Mouse (Mus musculus) small intestine, adult 2 months (tissue): ENCODE results near the gene Tasp1. TPM values are rescaled to one million over a fixed set of nuclear protein-coding genes. Genes with fewer than 3 reads are reported as not detected.
"Not testable (repeated sequence)": the region's sequence is repeated elsewhere in the genome, so short reads cannot be mapped to it uniquely, and the experiment has no call there.

ENCODE experiments used
- H3K27ac ChIP-seq: fragments of 200-500 bp; 2 replicates; pipeline ENCODE4 v1.5.1; 2012; ENCODE audit warnings: low read depth, low read length, control low read depth, inconsistent platforms; ENCODE audit not compliant: insufficient read depth
- H3K27me3 ChIP-seq: fragments of 200-500 bp; 2 replicates; pipeline ENCODE4 v1.6.1; 2012; ENCODE audit warnings: mild to moderate bottlenecking, moderate library complexity, low read length, inconsistent platforms; ENCODE audit not compliant: control insufficient read depth, insufficient read depth
- H3K36me3 ChIP-seq: fragments of 200-500 bp; 2 replicates; pipeline ENCODE4 v1.6.1; 2012; ENCODE audit warnings: mild to moderate bottlenecking, low read length, control low read depth, inconsistent platforms; ENCODE audit not compliant: control insufficient read depth, insufficient read depth
- H3K4me1 ChIP-seq: fragments of 200-500 bp; 2 replicates; pipeline ENCODE4 v1.6.1; 2012; ENCODE audit warnings: low read length, inconsistent platforms, mixed read lengths; ENCODE audit not compliant: control insufficient read depth, insufficient read depth, insufficient read length
- H3K4me3 ChIP-seq: fragments of 200-500 bp; 2 replicates; pipeline ENCODE4 v1.5.1; 2012; ENCODE audit warnings: low read depth, mild to moderate bottlenecking, control low read depth, inconsistent platforms, low read length, moderate library complexity
- CTCF ChIP-seq: fragments of 200-500 bp; IDR thresholded peaks from 2 replicates; pipeline ENCODE4 v1.5.1; 2012; ENCODE audit warnings: low read depth, mild to moderate bottlenecking, control low read depth, inconsistent platforms, low read length, moderate library complexity, mixed read lengths; ENCODE audit not compliant: insufficient replicate concordance, insufficient read length; ENCODE audit errors: extremely low read depth
- POLR2A ChIP-seq: fragments of 200-500 bp; IDR thresholded peaks from 2 replicates; pipeline ENCODE4 v1.6.1; 2012; ENCODE audit warnings: low read depth, mild to moderate bottlenecking, control low read depth, inconsistent platforms, low read length, moderate library complexity
- WGBS: fragments of 180-500 bp; shearing (Covaris S2); methylation state at CpG from one replicate; pipeline ENCODE4 v1.1.7; 2018; 5-methylcytosine and 5-hydroxymethylcytosine counted together
- polyA plus RNA-seq: library from polyadenylated mRNA; depleted of rRNA; stranded (reverse); fragments of >200 nt; gene quantifications from 2 replicates; pipeline ENCODE4 v1.2.3, GENCODE M21; 2012

Gene Tasp1
- polyA plus RNA-seq, 1 experiment = 0.72 TPM

DNA sequence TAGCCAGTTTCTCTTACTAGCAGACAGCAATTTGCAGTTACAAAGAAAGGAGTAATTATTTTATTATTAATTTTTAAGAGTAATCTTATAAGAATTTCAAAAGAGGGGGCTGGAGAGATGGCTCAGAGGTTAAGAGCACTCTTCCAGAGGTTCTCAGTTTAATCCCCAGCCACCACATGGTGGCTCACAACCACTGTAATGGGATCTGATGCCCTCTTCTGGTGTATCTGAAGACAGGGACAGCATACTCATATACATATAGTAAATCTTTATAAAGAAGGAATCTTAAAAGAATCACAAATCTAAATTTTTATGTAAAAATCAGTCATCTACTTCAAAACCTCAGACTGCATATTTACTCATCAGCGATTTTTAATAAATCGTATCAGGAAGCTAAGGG lies 68.4 kb downstream of the Tasp1 start:
- 97% methylated on average over 2 of the region's 2 CpGs for WGBS
- Histone ChIP-seq H3K36me3 (no peaks in the 10 kb centered on the region), H3K27ac (no peak overlapping the region), H3K4me3 (no peak overlapping the region), H3K27me3 (no peaks in the 10 kb centered on the region), H3K4me1 (no peaks in the 10 kb centered on the region)
- no peak for TF ChIP-seq CTCF

- H3K4me3 ChIP-seq, H3K27ac ChIP-seq, H3K36me3 ChIP-seq, H3K4me1 ChIP-seq, H3K27me3 ChIP-seq: not testable (repeated sequence)
- 93% methylated on average over 1 of the region's 1 CpGs for WGBS
Measured at GRCm38 (mm10) chr2:139989907-139990306, 76.7 kb downstream of the Tasp1 start.

DNA sequence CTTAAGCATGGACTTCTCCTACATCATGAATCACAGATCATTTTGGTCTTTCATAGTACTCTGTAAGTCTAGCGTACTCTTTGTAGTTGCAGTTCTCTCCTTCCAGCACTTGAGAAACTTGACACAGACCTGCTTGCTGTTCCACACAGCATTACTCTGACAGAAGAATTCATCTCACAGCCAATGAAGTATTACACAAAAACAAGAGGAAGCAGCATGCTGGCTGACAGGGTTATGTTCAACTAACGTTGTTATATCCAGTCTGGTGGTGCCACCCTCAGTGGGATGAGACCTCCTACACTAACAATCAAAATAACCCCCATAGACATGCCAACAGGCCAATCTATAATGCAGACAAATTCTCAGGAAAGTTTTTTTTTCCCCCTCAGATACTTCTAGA lies 99.2 kb downstream of the Tasp1 start:
- no peaks in the 10 kb centered on the region for H3K4me1 ChIP-seq
- no peaks in the 10 kb centered on the region for H3K27me3 ChIP-seq
- no peak overlapping the region for H3K4me3 ChIP-seq
- H3K27ac ChIP-seq = no peak overlapping the region
- TF ChIP-seq CTCF = no peak
- TF ChIP-seq POLR2A = no peak
- 82% methylated on average over 2 of the region's 2 CpGs for WGBS
- no peaks in the 10 kb centered on the region for H3K36me3 ChIP-seq

DNA sequence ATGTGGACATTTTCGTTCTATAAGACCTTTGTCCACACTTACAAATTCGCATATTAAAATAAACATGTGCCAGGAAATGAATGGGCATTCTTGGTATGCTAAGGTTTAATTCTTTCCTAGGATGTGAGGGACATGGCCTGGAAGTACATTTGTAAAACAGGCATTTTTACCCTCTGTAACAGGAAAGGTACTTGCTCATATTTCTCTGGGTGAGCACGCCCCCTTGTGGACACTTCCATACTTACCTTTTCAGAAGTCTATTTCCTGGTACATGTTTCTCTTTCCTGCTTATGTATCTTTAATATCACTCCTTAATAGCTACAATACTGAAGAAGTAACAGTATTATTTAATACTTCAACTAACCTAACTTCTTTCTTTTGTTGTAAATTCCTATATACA lies 100.3 kb downstream of the Tasp1 start:
- no peak overlapping the region for H3K27ac ChIP-seq
- H3K36me3 ChIP-seq = no peaks in the 10 kb centered on the region
- no peaks in the 10 kb centered on the region for H3K4me1 ChIP-seq
- no peak for TF ChIP-seq CTCF
- TF ChIP-seq POLR2A = no peak
- H3K4me3 ChIP-seq = no peak overlapping the region
- H3K27me3 ChIP-seq = no peaks in the 10 kb centered on the region
- WGBS = 66% methylated on average over 3 of the region's 3 CpGs

GRCm38 (mm10) chr2:139948843-139949242 lies 117.8 kb downstream of the Tasp1 start:
- Histone ChIP-seq H3K4me3 (no peak overlapping the region), H3K27me3 (no peaks in the 10 kb centered on the region), H3K4me1 (no peaks in the 10 kb centered on the region), H3K27ac (no peak overlapping the region), H3K36me3 (0 out of 2 replicates have a peak, but pooled peaks cover 1% of the 10 kb centered on the region)
- WGBS = 54% methylated on average over 1 of the region's 1 CpGs
- TF ChIP-seq CTCF (no peak), POLR2A (no peak)

DNA sequence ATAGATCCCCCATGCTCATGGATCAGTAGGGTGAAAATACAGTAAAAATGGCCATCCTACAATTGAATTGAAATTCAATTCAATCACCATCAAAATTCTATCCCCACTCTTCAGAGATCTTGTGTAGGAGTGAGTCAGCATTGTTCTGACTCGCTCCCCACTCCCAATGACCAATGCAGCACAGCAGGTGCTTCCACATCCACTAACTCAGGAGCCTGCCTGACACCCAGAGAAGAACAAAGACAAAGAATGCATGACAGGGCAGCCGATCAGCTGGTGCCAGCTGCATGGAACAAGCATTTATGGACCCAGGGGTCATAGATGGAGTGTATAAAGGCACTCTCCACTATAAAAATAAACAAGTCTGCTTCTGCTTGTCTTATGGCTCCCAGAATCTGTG lies 129.0 kb downstream of the Tasp1 start:
- Histone ChIP-seq H3K36me3 (no peaks in the 10 kb centered on the region), H3K4me3 (no peak overlapping the region), H3K27ac (no peak overlapping the region), H3K27me3 (no peaks in the 10 kb centered on the region), H3K4me1 (no peaks in the 10 kb centered on the region)
- no peak for TF ChIP-seq POLR2A
- TF ChIP-seq CTCF = no peak
- WGBS = 94% methylated on average over 2 of the region's 2 CpGs

DNA sequence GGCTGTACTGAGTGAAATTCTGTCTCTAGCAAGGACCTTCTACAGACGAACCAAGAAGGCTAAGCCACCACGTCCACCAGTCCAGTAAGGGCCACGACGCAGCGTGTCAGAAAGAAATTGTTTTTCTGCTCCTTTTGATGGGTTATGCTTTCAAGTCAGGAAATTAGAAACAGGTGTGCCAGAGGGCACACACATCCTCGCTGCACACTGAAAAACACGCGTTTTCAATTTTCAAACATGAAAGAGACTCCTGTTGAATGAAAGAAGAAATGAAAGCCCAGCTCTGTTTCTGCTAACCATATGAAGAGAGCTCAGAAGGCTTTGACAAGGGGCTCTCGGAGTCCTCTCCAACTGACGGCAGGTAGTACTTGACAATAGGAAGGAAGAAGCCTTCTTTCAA lies 132.0 kb downstream of the Tasp1 start:
- TF ChIP-seq CTCF (no peak), POLR2A (no peak)
- no peak overlapping the region for H3K27ac ChIP-seq
- no peaks in the 10 kb centered on the region for H3K27me3 ChIP-seq
- H3K4me3 ChIP-seq = no peak overlapping the region
- H3K4me1 ChIP-seq = no peaks in the 10 kb centered on the region
- no peaks in the 10 kb centered on the region for H3K36me3 ChIP-seq
- 89% methylated on average over 10 of the region's 10 CpGs for WGBS

- TF ChIP-seq CTCF = no peak
- H3K27me3 ChIP-seq = no peaks in the 10 kb centered on the region
- WGBS = 81% methylated on average over 4 of the region's 4 CpGs
- H3K4me3 ChIP-seq = no peak overlapping the region
- no peak overlapping the region for H3K27ac ChIP-seq
- H3K36me3 ChIP-seq = no peaks in the 10 kb centered on the region
- no peaks in the 10 kb centered on the region for H3K4me1 ChIP-seq
Measured at GRCm38 (mm10) chr2:139934033-139934572, 132.5 kb downstream of the Tasp1 start.
